Mouse (Mus musculus): ENCODE results near the gene Rhoc.
"Not testable (repeated sequence)": the region's sequence is repeated elsewhere in the genome, so short reads cannot be mapped to it uniquely, and the experiment has no call there.

Rhoc gene

GRCm38 (mm10) chr3:104788075-104788474, at the start of gene Rhoc:
Gene Rhoc (plus strand): TSS chr3:104788375.
- no peak for DNase-seq (ENCODE audit: low spot score)

- no peak for DNase-seq (ENCODE audit: low spot score)
These were observed 46.2 kb upstream of the Rhoc start for GRCm38 (mm10) chr3:104741954-104742353.

DNA sequence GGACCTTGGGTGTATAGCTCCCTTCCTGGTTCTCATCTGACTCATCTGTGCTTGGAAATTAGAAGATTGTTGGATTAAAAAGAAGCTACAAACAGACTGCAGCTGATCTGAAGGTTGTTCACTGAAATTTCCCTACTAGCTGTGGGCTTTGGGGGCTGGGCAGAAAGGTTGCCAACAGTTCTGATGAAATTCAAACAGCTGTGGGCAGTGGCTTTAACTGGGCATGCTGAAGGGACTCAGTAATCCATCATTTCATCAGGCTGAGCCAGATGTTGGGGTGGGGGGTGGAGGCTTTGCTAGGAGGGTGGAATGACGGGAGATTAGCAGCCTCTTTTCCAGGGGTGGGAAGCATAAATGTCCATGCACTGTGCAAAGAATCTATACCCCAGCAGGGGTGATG, 45.0 kb upstream of the Rhoc start:
- no peak for DNase-seq (ENCODE audit: low spot score)

- no peak for DNase-seq (ENCODE audit: low spot score)
These were observed 44.3 kb upstream of the Rhoc start for GRCm38 (mm10) chr3:104743864-104744263.

DNA sequence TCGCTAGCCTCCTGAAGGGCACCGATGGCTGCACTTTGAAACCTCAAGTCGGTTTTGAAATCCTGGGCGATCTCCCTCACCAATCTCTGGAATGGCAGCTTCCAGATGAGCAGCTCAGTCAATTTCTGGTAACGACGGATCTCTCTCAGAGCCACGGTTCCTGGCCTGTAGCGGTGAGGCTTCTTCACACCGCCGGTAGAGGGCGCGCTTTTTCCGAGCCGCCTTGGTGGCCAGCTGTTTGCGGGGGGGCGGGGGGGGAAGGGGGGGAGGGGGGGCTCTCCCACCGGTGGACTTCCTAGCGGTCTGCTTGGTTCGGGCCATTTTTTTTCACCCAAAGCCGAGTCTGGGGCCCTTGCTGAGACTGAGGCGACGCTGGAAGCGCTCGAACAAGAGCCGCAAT, 35.3 kb upstream of the Rhoc start:
- not testable (repeated sequence) for DNase-seq (ENCODE audit: low spot score)

GRCm38 (mm10) chr3:104758406-104758805, 29.8 kb upstream of the Rhoc start:
- peak; percentile 66 for DNase-seq (ENCODE audit: low spot score)

DNA sequence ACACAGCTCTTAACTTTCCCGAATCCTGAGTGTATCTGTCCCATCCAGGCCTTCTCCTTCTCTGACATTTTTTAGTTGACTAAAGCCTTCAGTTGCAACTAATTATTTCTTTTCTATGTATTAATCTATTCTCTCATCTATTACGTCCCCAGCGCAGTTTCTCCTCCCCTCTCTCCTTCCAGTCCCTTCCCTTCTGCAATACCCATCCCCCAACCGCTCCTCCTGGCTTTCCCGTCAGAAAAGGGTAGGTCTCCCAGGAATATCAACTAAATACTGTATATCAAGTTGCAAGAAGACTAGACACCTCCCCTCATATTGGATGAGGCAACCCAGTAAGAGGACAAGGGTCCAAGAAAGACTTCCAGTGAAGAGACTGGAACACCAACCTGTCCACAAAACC, 29.3 kb upstream of the Rhoc start:
- DNase-seq (ENCODE audit: low spot score) = no peak

GRCm38 (mm10) chr3:104762103-104762863, 25.9 kb upstream of the Rhoc start:
- not testable (repeated sequence) for DNase-seq (ENCODE audit: low spot score)

GRCm38 (mm10) chr3:104765021-104765420, 23.2 kb upstream of the Rhoc start:
- DNase-seq (ENCODE audit: low spot score) = no peak

DNA sequence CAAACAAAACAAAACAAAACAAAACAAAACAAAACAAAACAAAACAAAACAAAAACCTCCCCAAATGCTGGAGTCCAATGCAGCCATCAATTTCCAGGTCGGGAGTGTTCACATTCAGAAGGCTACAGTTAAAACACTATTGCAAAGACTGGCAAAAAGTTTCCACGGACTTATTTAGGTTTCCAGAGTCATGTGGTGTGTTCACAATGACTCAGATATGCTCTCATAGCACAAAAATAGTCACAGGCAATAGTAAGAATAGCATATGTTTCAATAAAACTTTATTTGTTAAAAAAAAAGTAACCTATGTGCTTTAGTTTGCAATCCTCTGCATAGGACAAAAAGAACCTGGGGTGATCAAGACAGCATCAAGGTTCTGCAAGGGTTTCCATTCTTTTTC, 21.0 kb upstream of the Rhoc start:
- no peak for DNase-seq (ENCODE audit: low spot score)

GRCm38 (mm10) chr3:104767716-104768115, 20.5 kb upstream of the Rhoc start:
- DNase-seq (ENCODE audit: low spot score) = no peak

DNA sequence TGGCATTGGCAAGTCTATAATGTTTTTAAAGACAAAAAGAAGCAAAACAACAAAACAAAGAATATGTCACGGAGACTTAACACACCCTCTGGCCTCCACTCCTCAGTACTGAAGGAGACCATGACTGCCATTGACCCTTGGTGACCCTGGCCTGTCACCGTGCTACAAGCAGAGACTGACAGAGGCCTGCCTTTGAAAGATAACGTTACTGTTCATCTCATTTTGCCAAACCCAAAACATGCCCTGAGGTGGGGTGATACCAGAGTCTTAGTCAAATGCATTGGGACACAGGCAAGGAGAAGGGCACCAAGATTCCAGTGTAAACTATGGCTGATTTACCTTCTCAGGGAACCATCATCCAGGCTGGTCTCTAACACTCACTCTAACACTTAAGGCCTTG, 19.0 kb upstream of the Rhoc start:
- DNase-seq (ENCODE audit: low spot score) = no peak

DNA sequence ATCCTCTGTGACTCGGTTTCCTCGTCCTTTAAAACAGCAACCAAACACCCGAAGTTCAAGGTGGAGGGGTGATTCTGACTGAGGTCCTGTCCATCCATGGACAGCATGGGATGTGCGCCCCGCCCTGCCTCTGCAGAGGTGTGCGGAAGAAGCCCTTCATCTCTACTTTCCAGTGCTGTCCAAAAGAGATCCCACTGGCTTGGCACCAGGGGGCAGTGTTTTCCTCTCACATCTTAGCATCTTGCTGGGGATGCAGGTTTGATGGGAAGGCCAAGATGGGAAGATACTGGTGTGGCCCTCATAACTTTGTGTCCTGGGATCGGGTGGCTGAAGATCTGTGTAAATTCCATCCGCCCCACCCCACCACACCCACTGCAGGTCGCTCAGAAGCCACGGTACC, 18.1 kb upstream of the Rhoc start:
- DNase-seq (ENCODE audit: low spot score) = peak; percentile 53

- DNase-seq (ENCODE audit: low spot score) = no peak
These were observed 17.3 kb upstream of the Rhoc start for GRCm38 (mm10) chr3:104770918-104771317.

GRCm38 (mm10) chr3:104771460-104771859, 16.7 kb upstream of the Rhoc start:
- DNase-seq (ENCODE audit: low spot score) = no peak

GRCm38 (mm10) chr3:104773301-104773700, 14.9 kb upstream of the Rhoc start:
- no peak for DNase-seq (ENCODE audit: low spot score)

GRCm38 (mm10) chr3:104777342-104777741, 10.8 kb upstream of the Rhoc start:
- DNase-seq (ENCODE audit: low spot score) = no peak

- DNase-seq (ENCODE audit: low spot score) = peak; percentile 48
These were observed 8.2 kb upstream of the Rhoc start for GRCm38 (mm10) chr3:104779949-104780348.

DNA sequence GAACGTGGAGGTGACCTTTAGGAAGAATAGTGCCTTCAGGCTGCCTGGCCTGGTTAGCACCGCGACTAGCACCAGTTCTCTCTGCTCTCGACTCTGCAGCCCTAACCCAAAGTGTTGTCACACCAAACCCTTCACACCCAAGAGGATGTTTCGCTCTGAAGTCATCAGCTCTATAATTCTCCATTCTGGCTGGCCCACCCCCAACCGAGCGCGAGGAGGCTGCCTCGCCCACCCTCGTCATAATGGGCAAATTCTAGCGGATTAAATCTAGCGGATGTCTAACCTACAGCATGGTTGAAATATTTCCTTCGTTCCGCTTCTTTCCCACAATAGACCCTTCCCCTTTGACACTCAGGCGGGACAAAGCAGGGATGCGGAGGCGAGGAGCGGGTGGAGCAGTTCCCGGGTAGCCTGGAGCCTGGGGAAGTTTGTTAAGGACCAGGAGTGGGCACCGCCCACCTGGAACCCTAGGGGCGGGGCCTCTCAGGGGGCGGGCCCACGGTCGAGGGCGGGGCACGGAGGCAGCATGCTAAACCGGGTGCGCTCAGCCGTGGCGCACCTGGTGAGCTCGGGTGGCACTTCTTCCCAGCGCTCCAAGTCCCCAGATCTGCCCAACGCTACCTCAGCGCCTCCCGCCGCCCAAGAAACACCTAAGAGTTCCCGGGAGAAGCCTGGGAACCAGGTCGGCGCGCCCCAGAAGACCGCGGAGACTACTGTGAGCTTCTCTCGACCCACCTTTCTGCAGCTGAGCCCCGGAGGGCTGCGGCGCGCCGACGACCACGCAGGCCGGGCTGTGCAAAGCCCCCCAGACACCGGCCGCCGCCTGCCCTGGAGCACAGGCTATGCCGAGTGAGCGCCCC, 7.4 kb upstream of the Rhoc start, which contains the start of gene Ppm1j:
TSS of gene Ppm1j (plus strand) at position 496 of the 860 bp plus-strand sequence.
- peak; percentile 77 for DNase-seq (ENCODE audit: low spot score)

- DNase-seq (ENCODE audit: low spot score) = peak; percentile 42
These were observed 6.7 kb upstream of the Rhoc start, which contains the start of gene Fam19a3 for GRCm38 (mm10) chr3:104781471-104781903. Gene Fam19a3 (minus strand): TSS chr3:104781840.

GRCm38 (mm10) chr3:104782061-104782681, 6.0 kb upstream of the Rhoc start:
- peak; percentile 52 for DNase-seq (ENCODE audit: low spot score)

GRCm38 (mm10) chr3:104783971-104784500, 4.1 kb upstream of the Rhoc start:
- DNase-seq (ENCODE audit: low spot score) = no peak

Data from urinary bladder, postnatal 14 days (tissue).